Mouse (Mus musculus) olfactory bulb, adult 2 months (tissue): ENCODE data around the gene C1s2.

Experiments used
- CTCF ChIP-seq: fragments of 200-500 bp; IDR thresholded peaks from 2 replicates; pipeline ENCODE4 v1.5.1; 2012; ENCODE audit warnings: low read depth, mild to moderate bottlenecking, low read length, moderate library complexity; ENCODE audit not compliant: insufficient read depth
- POLR2A ChIP-seq: fragments of 200-500 bp; IDR thresholded peaks from 2 replicates; pipeline ENCODE4 v1.6.1; 2012; ENCODE audit warnings: mild to moderate bottlenecking, low read depth, low read length, moderate library complexity; ENCODE audit not compliant: insufficient read depth

- TF ChIP-seq CTCF (no peak), POLR2A (no peak)
These were observed 10.5 kb upstream of the C1s2 start for GRCm38 (mm10) chr6:124646394-124646793.
